Mouse (Mus musculus) neural tube, embryonic 14.5 days (tissue): ENCODE measurements around the gene Serinc3. TPM values are rescaled to one million over a fixed set of nuclear protein-coding genes. Genes with fewer than 3 reads are reported as not detected.
"Not testable (repeated sequence)": the region's sequence is repeated elsewhere in the genome, so short reads cannot be mapped to it uniquely, and the experiment has no call there.

Source experiments
- ATAC-seq: fragments of 200-750 bp; cut with Nextera tagmentation; 2 replicates; pipeline ENCODE4 v1.8.0; 2017; ENCODE audit warnings: low read depth, mild to moderate bottlenecking, moderate TSS enrichment, moderate library complexity
- H3K27ac ChIP-seq: fragments of 300-500 bp; sonication (generic); 2 replicates; pipeline ENCODE4 v1.5.1; 2014; ENCODE audit warnings: low read depth, mild to moderate bottlenecking, control low read depth, low read length, moderate library complexity, mixed read lengths
- H3K27me3 ChIP-seq: fragments of 300-500 bp; sonication (generic); 2 replicates; pipeline ENCODE4 v1.6.1; 2014; ENCODE audit warnings: low read length; ENCODE audit not compliant: control insufficient read depth, insufficient read depth
- H3K36me3 ChIP-seq: fragments of 300-500 bp; sonication (generic); 2 replicates; pipeline ENCODE4 v1.6.1; 2014; ENCODE audit warnings: low read length, mixed read lengths; ENCODE audit not compliant: control insufficient read depth, insufficient read depth
- H3K4me1 ChIP-seq: fragments of 300-500 bp; sonication (generic); 2 replicates; pipeline ENCODE4 v1.6.1; 2014; ENCODE audit warnings: low read length; ENCODE audit not compliant: control insufficient read depth, insufficient read depth
- H3K4me2 ChIP-seq: fragments of 300-500 bp; sonication (generic); 2 replicates; pipeline ENCODE4 v1.6.1; 2014; ENCODE audit warnings: mild to moderate bottlenecking, low read depth, low read length, control low read depth
- H3K4me3 ChIP-seq: fragments of 300-500 bp; sonication (generic); 2 replicates; pipeline ENCODE4 v1.5.1; 2014; ENCODE audit warnings: low read depth, low read length, control low read depth, mixed read lengths
- H3K9ac ChIP-seq: fragments of 300-500 bp; sonication (generic); replicated peaks from 2 replicates; pipeline ENCODE4 v1.6.1; 2014; ENCODE audit warnings: low read depth, mild to moderate bottlenecking, control low read depth, low read length, mixed read lengths
- H3K9me3 ChIP-seq: fragments of 300-500 bp; sonication (generic); 2 replicates; pipeline ENCODE4 v1.6.1; 2016; ENCODE audit warnings: low read length; ENCODE audit not compliant: control insufficient read depth
- WGBS: fragments of 180-500 bp; shearing (Covaris S2); extraction: QIAGEN DNeasy Blood & Tissue Kit; methylation state at CpG from one replicate; pipeline ENCODE4 v1.1.7; 2014; 5-methylcytosine and 5-hydroxymethylcytosine counted together
- polyA plus RNA-seq: library from polyadenylated mRNA; unstranded; fragments of >200 nt; fragmentation: Nextera tagmentation; extraction: Ambion mirVana; gene quantifications from 2 replicates; pipeline ENCODE4 v1.2.1, GENCODE M21; 2014

The Serinc3 gene
- polyA plus RNA-seq, 1 experiment from 2014 or later = 39.0 TPM

- no peaks in the 10 kb centered on the region for H3K27me3 ChIP-seq
- ATAC-seq = no peak
- 0 out of 2 replicates have a peak overlapping the region, but pooled peaks have one; percentile 65 for H3K9ac ChIP-seq
- no peaks in the 10 kb centered on the region for H3K9me3 ChIP-seq
- peaks cover 11% of the 10 kb centered on the region for H3K4me1 ChIP-seq
- WGBS = under 1% methylated on average over 8 of the region's 8 CpGs
- peak overlapping the region; percentile 77 for H3K4me3 ChIP-seq
- H3K36me3 ChIP-seq = no peaks in the 10 kb centered on the region
- H3K27ac ChIP-seq = no peak overlapping the region
- peak overlapping the region; percentile 56 for H3K4me2 ChIP-seq
These were observed 14.0 kb upstream of the Serinc3 start for GRCm38 (mm10) chr2:163658941-163659340.

- peaks cover 11% of the 10 kb centered on the region for H3K4me1 ChIP-seq
- no peaks in the 10 kb centered on the region for H3K36me3 ChIP-seq
- no peaks in the 10 kb centered on the region for H3K9me3 ChIP-seq
- ATAC-seq = peak; percentile 92
- under 1% methylated on average over 70 of the region's 71 CpGs for WGBS
- no peaks in the 10 kb centered on the region for H3K27me3 ChIP-seq
- H3K4me3 ChIP-seq = peak within 1 kb of the TSS; percentile 77
- H3K27ac ChIP-seq = peak within 1 kb of the TSS; percentile 66
- peak within 1 kb of the TSS; percentile 56 for H3K4me2 ChIP-seq
- peak within 1 kb of the TSS; percentile 65 for H3K9ac ChIP-seq
These were observed 13.3 kb upstream of the Serinc3 start, which contains the start of gene Pkig for GRCm38 (mm10) chr2:163657975-163658886. Gene Pkig, plus strand, starts transcription at chr2:163658386.

GRCm38 (mm10) chr2:163657486-163657885 lies 12.6 kb upstream of the Serinc3 start:
- WGBS = 86% methylated on average over 2 of the region's 2 CpGs
- ATAC-seq = no peak
- H3K27me3 ChIP-seq = no peaks in the 10 kb centered on the region
- no peaks in the 10 kb centered on the region for H3K36me3 ChIP-seq
- H3K27ac ChIP-seq = no peak overlapping the region
- H3K4me2 ChIP-seq = peak overlapping the region; percentile 56
- H3K9me3 ChIP-seq = no peaks in the 10 kb centered on the region
- H3K4me1 ChIP-seq = peaks cover 11% of the 10 kb centered on the region
- no peak overlapping the region for H3K9ac ChIP-seq
- no peak overlapping the region for H3K4me3 ChIP-seq

GRCm38 (mm10) chr2:163655699-163656098 lies 10.8 kb upstream of the Serinc3 start:
- not testable (repeated sequence) for H3K9ac ChIP-seq, ATAC-seq, H3K4me2 ChIP-seq, H3K4me3 ChIP-seq, H3K36me3 ChIP-seq, H3K9me3 ChIP-seq, H3K27ac ChIP-seq, H3K27me3 ChIP-seq, H3K4me1 ChIP-seq
- 97% methylated on average over 6 of the region's 12 CpGs for WGBS

- H3K9me3 ChIP-seq = no peaks in the 10 kb centered on the region; the same call in 1 of the 2 replicates
- no peak for ATAC-seq
- no peaks in the 10 kb centered on the region for H3K27me3 ChIP-seq
- no peak overlapping the region for H3K4me3 ChIP-seq
- peaks cover 22% of the 10 kb centered on the region; the same call in 1 of the 2 replicates for H3K4me1 ChIP-seq
- no peak overlapping the region for H3K27ac ChIP-seq
- 92% methylated on average over 5 of the region's 5 CpGs for WGBS
- no peak overlapping the region for H3K4me2 ChIP-seq
- H3K36me3 ChIP-seq = no peaks in the 10 kb centered on the region
- H3K9ac ChIP-seq = no peak overlapping the region
These were observed 1.6 kb upstream of the Serinc3 start for GRCm38 (mm10) chr2:163646461-163647080.

GRCm38 (mm10) chr2:163645700-163646460 lies 949 bp upstream of the Serinc3 start:
- Histone ChIP-seq H3K36me3 (no peaks in the 10 kb centered on the region), H3K9ac (no peak overlapping the region), H3K27ac (0 out of 2 replicates have a peak overlapping the region, but pooled peaks have one; percentile 99), H3K4me1 (peaks cover 22% of the 10 kb centered on the region; the same call in 1 of the 2 replicates), H3K4me2 (no peak overlapping the region), H3K4me3 (no peak overlapping the region), H3K27me3 (no peaks in the 10 kb centered on the region), H3K9me3 (no peaks in the 10 kb centered on the region; the same call in 1 of the 2 replicates)
- WGBS = 84% methylated on average over 11 of the region's 11 CpGs
- ATAC-seq = no peak; the same call in 1 of the 2 replicates

GRCm38 (mm10) chr2:163644047-163644446 lies 884 bp downstream of the Serinc3 start:
- no peaks in the 10 kb centered on the region for H3K27me3 ChIP-seq

GRCm38 (mm10) chr2:163643576-163643971 lies 1.4 kb downstream of the Serinc3 start:
- no peaks in the 10 kb centered on the region for H3K36me3 ChIP-seq
- H3K4me2 ChIP-seq = peak overlapping the region; percentile 61
- no peaks in the 10 kb centered on the region for H3K9me3 ChIP-seq
- WGBS = 81% methylated on average over 2 of the region's 2 CpGs
- H3K4me3 ChIP-seq = peak overlapping the region; percentile 96
- H3K4me1 ChIP-seq = peaks cover 22% of the 10 kb centered on the region; the same call in 1 of the 2 replicates
- H3K27ac ChIP-seq = peak overlapping the region; percentile 99; the same call in 1 of the 2 replicates
- no peaks in the 10 kb centered on the region for H3K27me3 ChIP-seq
- no peak for ATAC-seq
- peak overlapping the region; percentile 96 for H3K9ac ChIP-seq

More at GRCm38 (mm10) chr2:163644047-163644446, 884 bp downstream of the Serinc3 start:
- H3K4me2 ChIP-seq = peak overlapping the region; percentile 61
- H3K4me1 ChIP-seq = peaks cover 22% of the 10 kb centered on the region; the same call in 1 of the 2 replicates
- H3K9me3 ChIP-seq = no peaks in the 10 kb centered on the region
- peak overlapping the region; percentile 99 for H3K27ac ChIP-seq
- H3K9ac ChIP-seq = peak overlapping the region; percentile 96
- H3K4me3 ChIP-seq = peak overlapping the region; percentile 96
- H3K36me3 ChIP-seq = no peaks in the 10 kb centered on the region
- WGBS = 9% methylated on average over 4 of the region's 4 CpGs
- no peak for ATAC-seq
